Mouse (Mus musculus) liver, adult (tissue): ENCODE results near the gene C2cd5.

Source experiments
- GATA4 ChIP-seq: IDR thresholded peaks from 2 replicates; pipeline ENCODE4 v1.6.1; 2014; ENCODE audit warnings: mild to moderate bottlenecking, low read length; ENCODE audit not compliant: insufficient replicate concordance

The C2cd5 gene

GRCm38 (mm10) chr6:143020146-143020545 lies 79.8 kb downstream of the C2cd5 start:
- no peak for TF ChIP-seq GATA4

- no peak for TF ChIP-seq GATA4
Measured at GRCm38 (mm10) chr6:143012513-143013215, 87.3 kb downstream of the C2cd5 start.

GRCm38 (mm10) chr6:143008865-143009264 lies 91.1 kb downstream of the C2cd5 start:
- TF ChIP-seq GATA4 = no peak

- TF ChIP-seq GATA4 = no peak
Measured at GRCm38 (mm10) chr6:143004801-143005200, 95.1 kb downstream of the C2cd5 start.

GRCm38 (mm10) chr6:142998221-142998999 lies 101.5 kb downstream of the C2cd5 start:
- TF ChIP-seq GATA4 = no peak

GRCm38 (mm10) chr6:142996887-142997286 lies 103.1 kb downstream of the C2cd5 start:
- no peak for TF ChIP-seq GATA4

GRCm38 (mm10) chr6:142995567-142995966 lies 104.4 kb downstream of the C2cd5 start:
- TF ChIP-seq GATA4 = no peak

- no peak for TF ChIP-seq GATA4
Measured at GRCm38 (mm10) chr6:142994821-142995220, 105.1 kb downstream of the C2cd5 start.

GRCm38 (mm10) chr6:142993705-142994698 lies 105.9 kb downstream of the C2cd5 start:
- TF ChIP-seq GATA4 = no peak

- TF ChIP-seq GATA4 = no peak
Measured at GRCm38 (mm10) chr6:142992971-142993370, 107.0 kb downstream of the C2cd5 start.

GRCm38 (mm10) chr6:142992099-142992498 lies 107.8 kb downstream of the C2cd5 start:
- TF ChIP-seq GATA4 = no peak

- no peak for TF ChIP-seq GATA4
Measured at GRCm38 (mm10) chr6:142991391-142992059, 108.4 kb downstream of the C2cd5 start.

- TF ChIP-seq GATA4 = no peak
Measured at GRCm38 (mm10) chr6:142990516-142990915, 109.4 kb downstream of the C2cd5 start.

GRCm38 (mm10) chr6:142989495-142989894 lies 110.4 kb downstream of the C2cd5 start:
- TF ChIP-seq GATA4 = no peak

GRCm38 (mm10) chr6:142988753-142989152 lies 111.2 kb downstream of the C2cd5 start:
- TF ChIP-seq GATA4 = no peak
